In genomic region chr2:168444126-168444525, GRCm38 (mm10) we compare ENCODE assay signal across 16 mouse cellular contexts.
DNase-seq lines count a peak whose midpoint lies in the region; ATAC-seq and TF ChIP-seq lines count a peak whose summit lies in the region.
"Had no signal": no experiment of that assay in that cellular context is flagged by ENCODE, and none has a peak within 500 bp of the region (broad histone marks: within the 10 kb centered on the region; RNA-seq: fewer than 3 reads in every experiment).

No protein-coding gene starts in this region.

- H3K9me3 ChIP-seq in hindbrain, postnatal 0 days (ENCODE audit: low read length): no peaks in the 10 kb centered on the region
- H3K9me3 ChIP-seq in hindbrain, embryonic 13.5 days: no peaks in the 10 kb centered on the region
- no peaks in the 10 kb centered on the region for H3K9me3 ChIP-seq in limb, embryonic 10.5 days (replicated peaks)
- H3K9me3 ChIP-seq: forebrain, embryonic 13.5 days had no signal

- no peak overlapping the region for H3K27ac ChIP-seq in hindbrain, postnatal 0 days
- no peak overlapping the region for H3K27ac ChIP-seq in hindbrain, embryonic 13.5 days
- no peak overlapping the region for H3K27ac ChIP-seq in limb, embryonic 10.5 days
- H3K27ac ChIP-seq: forebrain, embryonic 13.5 days; heart, embryonic 13.5 days had no signal

- no peaks in the 10 kb centered on the region for H3K27me3 ChIP-seq in hindbrain, postnatal 0 days (ENCODE audit: insufficient read depth, low read length)
- peaks cover 21% of the 10 kb centered on the region; the same call in 1 of the 2 replicates for H3K27me3 ChIP-seq in hindbrain, embryonic 13.5 days
- 0 out of 2 replicates have a peak, but pooled peaks cover 8% of the 10 kb centered on the region for H3K27me3 ChIP-seq in limb, embryonic 10.5 days (ENCODE audit: low read depth, poor library complexity, severe bottlenecking)
- H3K27me3 ChIP-seq: forebrain, embryonic 13.5 days had no signal

- TF ChIP-seq CTCF in hindbrain, postnatal 0 days (IDR thresholded peaks at IDR 0.05; ENCODE audit: low read depth): no peak

- ATAC-seq in hindbrain, postnatal 0 days: no peak
- no peak for ATAC-seq in hindbrain, embryonic 13.5 days (ENCODE audit: low FRiP score)
- ATAC-seq: forebrain, embryonic 13.5 days; hindbrain, embryonic 16.5 days had no signal

- H3K36me3 ChIP-seq in hindbrain, postnatal 0 days (ENCODE audit: insufficient read depth, low read length): no peaks in the 10 kb centered on the region
- no peaks in the 10 kb centered on the region for H3K36me3 ChIP-seq in hindbrain, embryonic 13.5 days
- no peaks in the 10 kb centered on the region for H3K36me3 ChIP-seq in limb, embryonic 10.5 days
- H3K36me3 ChIP-seq: heart, embryonic 13.5 days had no signal

- WGBS in hindbrain, postnatal 0 days: 19% methylated on average over 7 of the region's 8 CpGs
- WGBS in hindbrain, embryonic 13.5 days: 25% methylated on average over 8 of the region's 8 CpGs
- WGBS in limb, embryonic 10.5 days: 24% methylated on average over 8 of the region's 8 CpGs

- H3K4me3 ChIP-seq in hindbrain, postnatal 0 days (ENCODE audit: low read length): no peak overlapping the region
- H3K4me3 ChIP-seq in hindbrain, embryonic 13.5 days: no peak overlapping the region
- no peak overlapping the region for H3K4me3 ChIP-seq in limb, embryonic 10.5 days
- H3K4me3 ChIP-seq: forebrain, embryonic 13.5 days; heart, embryonic 13.5 days had no signal

- H3K4me1 ChIP-seq in hindbrain, postnatal 0 days (ENCODE audit: insufficient read depth, low read length): peaks cover 5% of the 10 kb centered on the region; the same call in 1 of the 2 replicates
- peaks cover 14% of the 10 kb centered on the region for H3K4me1 ChIP-seq in hindbrain, embryonic 13.5 days (replicated peaks)
- H3K4me1 ChIP-seq in limb, embryonic 10.5 days: peaks cover 40% of the 10 kb centered on the region

- no peak overlapping the region for H3K4me2 ChIP-seq in hindbrain, postnatal 0 days (ENCODE audit: low read depth, low read length)
- H3K4me2 ChIP-seq in hindbrain, embryonic 13.5 days: no peak overlapping the region
- H3K4me2 ChIP-seq: forebrain, embryonic 13.5 days; heart, embryonic 13.5 days had no signal

- DNase-seq in hindbrain, postnatal 0 days (ENCODE audit: low spot score): peak; percentile 27
- DNase-seq in retina, postnatal 1 day: peak; percentile 35
- no peak for DNase-seq in retina, embryonic 14.5 days (ENCODE audit: low spot score)
- DNase-seq in limb, embryonic 10.5 days (ENCODE audit: low spot score): peak; percentile 38
- no peak for DNase-seq in kidney, postnatal 10 days
- DNase-seq: adrenal gland, adult 2 months; adrenal gland, postnatal 25 days; cerebellum, adult 2 months; cerebellum, postnatal 10 days; gastrocnemius, postnatal 36 days; heart, adult 11 months; heart, postnatal 36 days had no signal

- H3K9ac ChIP-seq in hindbrain, postnatal 0 days (replicated peaks; ENCODE audit: low read length): no peak overlapping the region
- no peak overlapping the region for H3K9ac ChIP-seq in hindbrain, embryonic 13.5 days
- H3K9ac ChIP-seq: forebrain, embryonic 13.5 days; heart, embryonic 13.5 days had no signal

Comparison
In these comparisons a context has a peak if more than half of its experiments do, and no peak if none do; other contexts are left out.
1. DNase-seq: peak in hindbrain, postnatal 0 days (single experiment), retina, postnatal 1 day (single experiment) and limb, embryonic 10.5 days (single experiment); none in retina, embryonic 14.5 days (single experiment) and kidney, postnatal 10 days (single experiment).